Mouse (Mus musculus): Measurements from ENCODE around the gene Sdsl. TPM values are rescaled to one million over a fixed set of nuclear protein-coding genes. Genes with fewer than 3 reads are reported as not detected.

Sdsl gene
- total RNA-seq, 2 experiments from 2014 or later = 1.3 to 2.8 TPM

GRCm38 (mm10) chr5:120495703-120496226 is 23.2 kb upstream of the Sdsl start:
- no peak for ATAC-seq (replicated peaks; ENCODE audit: poor library complexity, severe bottlenecking)

- no peak for ATAC-seq (replicated peaks; ENCODE audit: poor library complexity, severe bottlenecking)
Observed at GRCm38 (mm10) chr5:120495064-120495702, 22.6 kb upstream of the Sdsl start.

- no peak for ATAC-seq (replicated peaks; ENCODE audit: poor library complexity, severe bottlenecking)
Observed at GRCm38 (mm10) chr5:120493873-120494395, 21.3 kb upstream of the Sdsl start.

GRCm38 (mm10) chr5:120493440-120493839 is 20.8 kb upstream of the Sdsl start:
- ATAC-seq (replicated peaks; ENCODE audit: poor library complexity, severe bottlenecking) = no peak

GRCm38 (mm10) chr5:120492437-120492836 is 19.8 kb upstream of the Sdsl start:
- no peak for ATAC-seq (replicated peaks; ENCODE audit: poor library complexity, severe bottlenecking)

GRCm38 (mm10) chr5:120490679-120491192 is 18.1 kb upstream of the Sdsl start:
- ATAC-seq (replicated peaks; ENCODE audit: poor library complexity, severe bottlenecking) = no peak

GRCm38 (mm10) chr5:120487844-120488243 is 15.2 kb upstream of the Sdsl start:
- ATAC-seq (replicated peaks; ENCODE audit: poor library complexity, severe bottlenecking) = no peak

- ATAC-seq (replicated peaks; ENCODE audit: poor library complexity, severe bottlenecking) = no peak
Observed at GRCm38 (mm10) chr5:120483399-120483798, 10.8 kb upstream of the Sdsl start.

- no peak for ATAC-seq (replicated peaks; ENCODE audit: poor library complexity, severe bottlenecking)
Observed at GRCm38 (mm10) chr5:120481205-120481604, 8.6 kb upstream of the Sdsl start.

GRCm38 (mm10) chr5:120479538-120479937 is 6.9 kb upstream of the Sdsl start:
- no peak for ATAC-seq (replicated peaks; ENCODE audit: poor library complexity, severe bottlenecking)

- no peak for ATAC-seq (replicated peaks; ENCODE audit: poor library complexity, severe bottlenecking)
Observed at GRCm38 (mm10) chr5:120477993-120478392, 5.4 kb upstream of the Sdsl start.

GRCm38 (mm10) chr5:120476296-120476695 is 3.7 kb upstream of the Sdsl start, which contains the start of gene Sds:
TSS of gene Sds (plus strand) at chr5:120476526.
- no peak for ATAC-seq (replicated peaks; ENCODE audit: poor library complexity, severe bottlenecking)

GRCm38 (mm10) chr5:120475861-120476260 is 3.3 kb upstream of the Sdsl start:
- ATAC-seq (replicated peaks; ENCODE audit: poor library complexity, severe bottlenecking) = no peak

GRCm38 (mm10) chr5:120473361-120473760 is 751 bp upstream of the Sdsl start:
- ATAC-seq (replicated peaks; ENCODE audit: poor library complexity, severe bottlenecking) = no peak

GRCm38 (mm10) chr5:120471538-120471937 is 1.1 kb downstream of the Sdsl start:
- ATAC-seq (replicated peaks; ENCODE audit: poor library complexity, severe bottlenecking) = no peak

GRCm38 (mm10) chr5:120468830-120469229 is 3.8 kb downstream of the Sdsl start:
- no peak for ATAC-seq (replicated peaks; ENCODE audit: poor library complexity, severe bottlenecking)

GRCm38 (mm10) chr5:120468336-120468735 is 4.3 kb downstream of the Sdsl start:
- ATAC-seq (replicated peaks; ENCODE audit: poor library complexity, severe bottlenecking) = no peak

- peak; percentile 17; the same call in 1 of the 2 replicates for ATAC-seq (replicated peaks; ENCODE audit: poor library complexity, severe bottlenecking)
Observed at GRCm38 (mm10) chr5:120467026-120467425, 5.6 kb downstream of the Sdsl start.

GRCm38 (mm10) chr5:120465860-120466259 is 6.8 kb downstream of the Sdsl start:
- ATAC-seq (replicated peaks; ENCODE audit: poor library complexity, severe bottlenecking) = 0 out of 2 replicates have a peak, but pooled peaks have one; percentile 33

- ATAC-seq (replicated peaks; ENCODE audit: poor library complexity, severe bottlenecking) = no peak; the same call in 1 of the 2 replicates
Observed at GRCm38 (mm10) chr5:120465062-120465461, 7.5 kb downstream of the Sdsl start.

- ATAC-seq (replicated peaks; ENCODE audit: poor library complexity, severe bottlenecking) = no peak
Observed at GRCm38 (mm10) chr5:120464321-120464720, 8.3 kb downstream of the Sdsl start.

GRCm38 (mm10) chr5:120461902-120462301 is 10.7 kb downstream of the Sdsl start:
- no peak for ATAC-seq (replicated peaks; ENCODE audit: poor library complexity, severe bottlenecking)
